Mouse (Mus musculus) monocyte, adult 5-6 weeks (primary cell): ENCODE measurements around the gene Frat1. TPM values are rescaled to one million over a fixed set of nuclear protein-coding genes. Genes with fewer than 3 reads are reported as not detected.

Source experiments
- ATAC-seq: fragments of 153-309, 156-312 bp; replicated peaks from 2 replicates; pipeline ENCODE4 v1.8.0; 2017; ENCODE audit warnings: mild to moderate bottlenecking; ENCODE audit not compliant: low TSS enrichment, insufficient number of reproducible peaks, severe bottlenecking, poor library complexity, low FRiP score
- total RNA-seq: library from RNA; stranded (forward); fragments of 200-1000, 200-491, 200-594 nt; gene quantifications from 3 replicates; pipeline ENCODE4 v1.2.3, GENCODE M21; 2017

Gene Frat1
- total RNA-seq, 1 experiment from 2014 or later = 21.9 TPM

DNA sequence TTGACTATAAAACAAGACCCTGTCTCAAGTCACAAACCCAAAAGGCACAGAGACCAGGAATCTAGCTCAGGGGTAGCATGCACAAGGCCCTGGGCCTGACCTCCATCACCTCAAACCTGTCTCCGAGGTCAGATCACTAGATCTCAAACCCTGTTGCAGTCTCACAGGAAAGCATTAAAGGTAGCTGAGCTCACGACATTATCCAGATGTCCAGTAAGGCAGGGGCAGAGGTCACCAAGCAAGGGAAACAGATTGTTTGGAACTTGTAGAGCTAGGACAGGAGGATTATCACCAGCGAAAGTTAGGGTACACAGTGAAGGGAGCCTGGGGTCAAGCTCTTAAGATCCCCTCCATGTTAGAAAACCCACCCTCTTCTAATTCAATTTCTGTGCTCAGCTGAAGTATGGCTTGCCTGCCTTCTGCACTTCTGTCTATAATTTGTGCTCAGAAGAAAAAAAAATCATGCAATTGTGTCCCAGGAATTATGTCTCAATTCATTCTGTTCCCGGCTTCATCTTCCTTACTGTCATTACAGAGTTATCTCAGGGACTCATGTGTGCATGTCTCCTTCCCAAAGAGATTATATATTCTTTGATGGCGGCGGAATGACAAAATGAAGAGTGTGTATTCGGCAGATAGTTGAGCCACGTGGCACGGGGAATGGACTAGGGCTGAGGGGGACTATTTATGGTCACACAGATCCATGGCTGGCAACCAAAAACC lies 7.6 kb downstream of the Frat1 start:
- no peak for ATAC-seq

DNA sequence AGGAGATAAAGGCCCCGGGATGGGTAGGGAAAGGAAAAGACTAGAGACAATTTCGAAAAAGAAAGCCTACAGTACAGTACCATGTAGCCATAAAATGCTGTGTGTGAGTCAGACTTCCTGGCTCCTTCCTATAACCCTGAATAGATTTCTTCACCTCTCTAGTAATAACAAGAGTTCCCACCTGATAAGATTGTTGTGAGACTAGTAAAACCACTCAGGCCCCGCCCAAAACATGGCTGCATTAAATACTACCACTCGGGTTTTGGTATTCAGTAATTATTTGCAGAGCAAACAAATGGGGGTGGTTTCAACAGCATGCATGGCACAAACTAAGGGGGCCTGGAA lies 8.1 kb downstream of the Frat1 start:
- ATAC-seq = no peak

DNA sequence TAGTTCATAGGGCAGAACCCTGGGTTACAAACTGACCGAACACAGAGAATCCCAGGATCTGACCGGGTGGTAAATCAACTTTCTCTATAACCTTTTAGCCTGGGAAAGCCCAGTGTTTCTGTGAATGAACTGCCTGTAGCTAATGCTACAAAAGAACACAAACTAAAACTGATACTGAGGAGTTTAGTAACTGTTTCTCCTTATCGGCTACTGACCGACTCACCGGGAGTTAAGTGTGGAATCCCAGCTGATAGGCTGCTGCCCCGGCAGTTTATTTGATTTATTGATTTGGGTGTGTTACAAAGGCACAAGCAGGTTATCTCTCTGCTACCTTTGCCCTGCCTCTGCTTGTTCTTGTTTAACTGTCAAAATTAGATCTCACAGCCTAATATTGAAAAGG lies 9.0 kb downstream of the Frat1 start:
- no peak for ATAC-seq

GRCm38 (mm10) chr19:41839685-41840084 lies 9.9 kb downstream of the Frat1 start:
- no peak for ATAC-seq

DNA sequence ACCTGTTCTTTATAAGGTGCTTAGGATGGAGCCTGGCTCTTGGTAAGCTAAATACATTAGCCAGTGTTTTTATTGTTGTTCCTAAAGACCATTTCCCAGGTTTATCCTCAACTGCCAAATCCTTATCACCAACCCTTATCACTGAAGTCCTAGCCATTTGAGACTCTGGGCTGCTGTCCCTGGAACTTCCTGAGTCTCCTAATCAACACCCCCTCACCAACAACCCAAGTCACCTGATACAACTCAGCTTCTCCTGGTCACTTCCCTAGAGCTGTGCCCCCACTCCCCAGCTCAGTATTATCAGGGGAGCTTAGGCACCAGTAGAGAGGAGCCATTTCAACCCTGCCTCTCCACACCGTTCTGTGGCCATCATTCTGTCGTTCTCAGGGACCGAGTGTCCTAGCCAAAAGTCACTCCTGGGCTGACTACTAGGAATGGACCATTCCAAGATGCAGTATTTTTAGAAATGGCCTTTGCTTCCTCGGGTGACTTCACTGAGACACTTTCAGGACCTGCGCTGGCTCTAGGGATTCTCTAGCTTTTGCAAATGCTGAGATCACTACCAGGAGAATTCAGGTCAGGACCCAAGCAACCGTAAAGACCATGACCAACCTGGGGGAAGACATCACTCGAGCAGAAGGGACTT lies 11.5 kb downstream of the Frat1 start:
- ATAC-seq = no peak

GRCm38 (mm10) chr19:41842196-41842595 lies 12.4 kb downstream of the Frat1 start:
- no peak for ATAC-seq

GRCm38 (mm10) chr19:41842706-41843105 lies 12.9 kb downstream of the Frat1 start:
- peak; percentile 87 for ATAC-seq

DNA sequence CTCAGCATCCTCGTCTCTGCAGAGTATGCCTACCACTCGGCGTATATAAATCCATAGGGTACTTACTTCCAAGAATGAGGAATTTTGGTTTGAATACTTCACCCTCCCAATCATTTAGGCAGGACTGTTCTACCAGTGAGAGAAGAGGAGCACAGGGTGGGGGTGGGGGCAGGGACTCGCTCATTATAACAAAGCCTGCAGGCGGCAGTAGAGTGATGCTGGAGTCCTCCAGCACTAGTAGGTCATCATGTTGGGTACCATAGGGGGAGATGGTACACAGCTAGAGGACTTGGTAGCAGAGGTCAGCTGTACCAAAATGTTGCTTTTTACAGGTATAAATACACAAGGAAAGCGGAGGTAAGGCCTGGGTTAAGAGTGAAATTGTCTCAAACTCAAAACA lies 14.6 kb downstream of the Frat1 start:
- no peak for ATAC-seq

GRCm38 (mm10) chr19:41846366-41847090 lies 16.8 kb downstream of the Frat1 start:
- ATAC-seq = no peak

- no peak for ATAC-seq
These were observed 17.4 kb downstream of the Frat1 start for GRCm38 (mm10) chr19:41847091-41847581.

- peak; percentile 59 for ATAC-seq
These were observed 17.8 kb downstream of the Frat1 start for GRCm38 (mm10) chr19:41847614-41847991.

GRCm38 (mm10) chr19:41847992-41848851 lies 18.5 kb downstream of the Frat1 start, which contains the start of gene Frat2:
Gene Frat2 (minus strand): TSS chr19:41848132.
- peak; percentile 90 for ATAC-seq

DNA sequence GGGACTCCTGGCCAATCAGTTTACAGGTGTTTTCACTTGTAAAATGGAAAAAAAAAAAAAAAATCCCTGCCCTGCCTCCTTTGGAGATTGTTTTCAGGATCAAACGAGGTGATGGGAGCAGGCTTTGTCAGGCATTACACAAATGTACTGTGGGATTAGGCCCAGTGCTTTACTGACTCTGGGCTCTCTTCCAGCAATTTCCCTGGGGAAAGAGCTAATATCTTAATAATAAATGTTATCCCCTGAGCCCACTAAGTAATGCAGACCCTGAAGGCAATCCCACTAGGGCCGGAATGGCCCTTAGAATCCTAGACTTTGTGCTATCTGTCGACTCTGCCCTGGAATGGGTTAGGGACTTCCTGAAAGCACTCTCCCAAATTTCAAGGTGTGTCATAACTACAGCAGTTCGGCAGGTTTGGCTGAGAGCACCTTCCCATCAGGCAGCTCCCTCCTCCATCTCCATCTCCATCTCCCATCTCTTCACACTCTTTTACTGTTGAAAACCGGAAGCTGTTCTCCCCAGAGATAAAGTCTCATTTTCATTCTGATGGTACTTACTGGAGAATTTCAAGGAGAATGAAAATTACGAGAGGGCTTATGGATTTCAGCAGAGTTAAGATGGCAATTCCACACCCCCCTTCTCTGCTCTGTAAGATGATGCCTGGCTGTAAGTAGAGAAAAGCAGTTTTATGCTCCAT lies 20.4 kb downstream of the Frat1 start:
- no peak for ATAC-seq

GRCm38 (mm10) chr19:41850719-41851543 lies 21.2 kb downstream of the Frat1 start:
- ATAC-seq = no peak

DNA sequence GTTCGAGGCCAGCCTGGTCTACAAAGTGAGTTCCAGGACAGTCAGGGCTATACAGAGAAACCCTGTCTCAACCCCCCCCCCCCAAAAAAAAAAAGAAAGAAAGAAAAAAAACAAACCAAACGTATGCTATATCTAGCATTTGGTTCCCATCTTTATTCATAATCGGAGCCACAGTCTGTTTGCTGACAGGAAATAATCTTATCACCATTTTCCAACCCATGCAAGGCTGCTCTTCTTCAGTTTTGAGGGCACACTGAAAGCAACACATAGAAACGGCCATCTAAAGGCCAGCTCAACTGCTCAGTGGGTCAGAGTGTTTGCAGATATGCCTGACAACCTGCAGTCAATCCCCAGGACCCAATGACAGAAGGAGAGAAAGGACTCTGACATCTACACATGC lies 22.7 kb downstream of the Frat1 start:
- no peak for ATAC-seq

- no peak for ATAC-seq
These were observed 27.5 kb downstream of the Frat1 start for GRCm38 (mm10) chr19:41857086-41857762.

- no peak for ATAC-seq
These were observed 28.1 kb downstream of the Frat1 start for GRCm38 (mm10) chr19:41857816-41858310.
